Mouse (Mus musculus): Measurements from ENCODE around the gene Usp19.

The Usp19 gene

GRCm38 (mm10) chr9:108490559-108491285 lies at the start of gene Usp19:
TSS of gene Usp19 (plus strand) at chr9:108490602.
- in situ Hi-C loops (cut with MboI; ENCODE audit: low sequenced_read_pairs), result no loop called here

GRCm38 (mm10) chr9:108441236-108441919 lies 49.0 kb upstream of the Usp19 start:
- in situ Hi-C loops (cut with MboI; ENCODE audit: low sequenced_read_pairs), result no loop called here

GRCm38 (mm10) chr9:108445125-108445524 lies 45.3 kb upstream of the Usp19 start:
- in situ Hi-C loops (cut with MboI; ENCODE audit: low sequenced_read_pairs), result no loop called here

- in situ Hi-C loops (cut with MboI; ENCODE audit: low sequenced_read_pairs), result no loop called here
Measured at GRCm38 (mm10) chr9:108449860-108450259, 40.5 kb upstream of the Usp19 start.

GRCm38 (mm10) chr9:108450292-108451169 lies 39.9 kb upstream of the Usp19 start:
- in situ Hi-C loops (cut with MboI; ENCODE audit: low sequenced_read_pairs), result no loop called here

- in situ Hi-C loops (cut with MboI; ENCODE audit: low sequenced_read_pairs), result no loop called here
Measured at GRCm38 (mm10) chr9:108451170-108451493, 39.3 kb upstream of the Usp19 start.

- in situ Hi-C loops (cut with MboI; ENCODE audit: low sequenced_read_pairs), result no loop called here
Measured at GRCm38 (mm10) chr9:108451519-108452160, 38.8 kb upstream of the Usp19 start.

GRCm38 (mm10) chr9:108452291-108452906 lies 38.0 kb upstream of the Usp19 start:
- in situ Hi-C loops (cut with MboI; ENCODE audit: low sequenced_read_pairs), result no loop called here

- in situ Hi-C loops (cut with MboI; ENCODE audit: low sequenced_read_pairs), result no loop called here
Measured at GRCm38 (mm10) chr9:108452911-108453310, 37.5 kb upstream of the Usp19 start.

- in situ Hi-C loops (cut with MboI; ENCODE audit: low sequenced_read_pairs), result no loop called here
Measured at GRCm38 (mm10) chr9:108453458-108453857, 36.9 kb upstream of the Usp19 start.

- in situ Hi-C loops (cut with MboI; ENCODE audit: low sequenced_read_pairs), result no loop called here
Measured at GRCm38 (mm10) chr9:108454429-108454828, 36.0 kb upstream of the Usp19 start.

- in situ Hi-C loops (cut with MboI; ENCODE audit: low sequenced_read_pairs), result no loop called here
Measured at GRCm38 (mm10) chr9:108455747-108456571, 34.4 kb upstream of the Usp19 start.

GRCm38 (mm10) chr9:108456953-108457352 lies 33.4 kb upstream of the Usp19 start:
- in situ Hi-C loops (cut with MboI; ENCODE audit: low sequenced_read_pairs), result no loop called here

GRCm38 (mm10) chr9:108459939-108460318 lies 30.5 kb upstream of the Usp19 start:
- in situ Hi-C loops (cut with MboI; ENCODE audit: low sequenced_read_pairs), result no loop called here

- in situ Hi-C loops (cut with MboI; ENCODE audit: low sequenced_read_pairs), result no loop called here
Measured at GRCm38 (mm10) chr9:108460319-108461178, 29.9 kb upstream of the Usp19 start, which contains the start of gene Ccdc71. TSS of gene Ccdc71 (plus strand) at chr9:108460527.

GRCm38 (mm10) chr9:108461181-108461631 lies 29.2 kb upstream of the Usp19 start, which contains the start of gene Klhdc8b:
TSS of gene Klhdc8b (minus strand) at chr9:108461581.
- in situ Hi-C loops (cut with MboI; ENCODE audit: low sequenced_read_pairs), result no loop called here

GRCm38 (mm10) chr9:108461675-108462074 lies 28.7 kb upstream of the Usp19 start:
- in situ Hi-C loops (cut with MboI; ENCODE audit: low sequenced_read_pairs), result no loop called here

- in situ Hi-C loops (cut with MboI; ENCODE audit: low sequenced_read_pairs), result no loop called here
Measured at GRCm38 (mm10) chr9:108462192-108462591, 28.2 kb upstream of the Usp19 start.

- in situ Hi-C loops (cut with MboI; ENCODE audit: low sequenced_read_pairs), result no loop called here
Measured at GRCm38 (mm10) chr9:108463713-108464112, 26.7 kb upstream of the Usp19 start.
